In the genomic region with DNA sequence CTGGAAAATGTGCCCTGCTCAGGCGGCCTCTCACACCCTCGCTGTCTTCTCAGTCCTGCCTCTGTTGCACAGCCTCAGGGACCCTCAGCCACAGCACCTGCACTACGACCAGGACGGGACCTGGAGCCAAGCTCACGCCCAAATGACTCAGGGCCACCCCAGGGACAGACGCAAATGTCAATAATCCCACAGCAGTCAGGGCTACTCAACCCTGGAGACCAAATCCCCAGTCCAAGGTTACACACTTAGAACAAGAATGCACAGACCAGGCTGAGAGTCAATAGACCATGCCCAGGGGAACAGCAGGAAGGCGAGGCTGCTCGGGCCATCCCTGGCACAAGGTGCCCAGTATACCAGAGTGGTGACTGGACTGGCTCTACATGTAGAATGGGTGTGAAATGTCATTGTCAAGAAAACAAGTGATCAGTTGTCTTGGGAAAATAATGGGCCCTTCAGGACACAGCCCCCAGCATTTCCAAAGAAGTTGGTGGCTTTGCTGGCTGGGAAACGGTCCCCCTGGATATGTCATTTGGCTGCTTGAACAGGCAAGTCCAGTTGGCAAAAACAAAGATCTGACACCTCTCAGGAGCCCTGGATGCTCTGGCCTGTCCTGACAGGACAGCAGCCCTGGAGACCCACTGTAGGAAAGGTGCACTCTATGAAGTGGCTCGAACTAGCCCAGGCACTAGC, we compare ENCODE assay signal across 9 mouse cellular contexts. TPM values are rescaled to one million over a fixed set of nuclear protein-coding genes. Genes with fewer than 3 reads are reported as not detected.
A peak's percentile ranks its signal among the peaks of the same experiment; 100 is the strongest.
DNase-seq lines count a peak whose midpoint lies in the region; ATAC-seq lines count a peak whose summit lies in the region.
"Had no signal": no experiment of that assay in that cellular context is flagged by ENCODE, and none has a peak within 500 bp of the region (broad histone marks: within the 10 kb centered on the region; RNA-seq: fewer than 3 reads in every experiment).

No protein-coding gene starts in this region.

- H3K4me3 ChIP-seq in heart, embryonic 10.5 days, result 0 out of 2 replicates have a peak overlapping the region, but pooled peaks have one; percentile 12
- H3K4me3 ChIP-seq in kidney, embryonic 16.5 days (ENCODE audit: low read length), result no peak overlapping the region
- no peak overlapping the region for H3K4me3 ChIP-seq in stomach, embryonic 16.5 days (replicated peaks; ENCODE audit: low read length)

- H3K27me3 ChIP-seq in heart, embryonic 10.5 days (ENCODE audit: insufficient read depth, poor library complexity, severe bottlenecking), result no peaks in the 10 kb centered on the region
- H3K27me3 ChIP-seq in kidney, embryonic 16.5 days (ENCODE audit: insufficient read depth, low read length), result no peaks in the 10 kb centered on the region
- H3K27me3 ChIP-seq in stomach, embryonic 16.5 days (ENCODE audit: control insufficient read depth, insufficient read depth, low read length), result no peaks in the 10 kb centered on the region

- peaks cover 42% of the 10 kb centered on the region for H3K4me1 ChIP-seq in heart, embryonic 10.5 days
- peaks cover 42% of the 10 kb centered on the region for H3K4me1 ChIP-seq in kidney, embryonic 16.5 days (ENCODE audit: insufficient read depth, low read length)
- H3K4me1 ChIP-seq in stomach, embryonic 16.5 days (ENCODE audit: control insufficient read depth, insufficient read depth, low read length), result peaks cover 45% of the 10 kb centered on the region

- no peak for ATAC-seq in kidney, embryonic 16.5 days (ENCODE audit: low FRiP score, low TSS enrichment)
- ATAC-seq in stomach, embryonic 16.5 days (ENCODE audit: insufficient read depth, low FRiP score), result no peak
- ATAC-seq: forebrain, embryonic 16.5 days had no signal

- H3K9me3 ChIP-seq in heart, embryonic 10.5 days, result no peaks in the 10 kb centered on the region
- H3K9me3 ChIP-seq in kidney, embryonic 16.5 days (ENCODE audit: low read length), result no peaks in the 10 kb centered on the region
- H3K9me3 ChIP-seq in stomach, embryonic 16.5 days (replicated peaks; ENCODE audit: control insufficient read depth, low read length), result no peaks in the 10 kb centered on the region

- no peak overlapping the region for H3K4me2 ChIP-seq in kidney, embryonic 16.5 days (replicated peaks; ENCODE audit: low read depth, low read length)
- no peak overlapping the region for H3K4me2 ChIP-seq in stomach, embryonic 16.5 days (ENCODE audit: low read depth, low read length)

- peaks cover 19% of the 10 kb centered on the region for H3K36me3 ChIP-seq in heart, embryonic 10.5 days
- H3K36me3 ChIP-seq in kidney, embryonic 16.5 days (ENCODE audit: insufficient read depth, low read length), result peaks cover 10% of the 10 kb centered on the region
- no peaks in the 10 kb centered on the region for H3K36me3 ChIP-seq in stomach, embryonic 16.5 days (ENCODE audit: control insufficient read depth, insufficient read depth, low read length)

- no peak for DNase-seq in heart, embryonic 10.5 days (ENCODE audit: low spot score)
- DNase-seq in heart, postnatal 25 days (ENCODE audit: low spot score), result no peak
- peak; percentile 27 for DNase-seq in ovary, postnatal 36 days (ENCODE audit: low spot score)
- no peak for DNase-seq in ovary, postnatal 14 days (ENCODE audit: low spot score)
- no peak for DNase-seq in left cerebral cortex, postnatal 4 days
- DNase-seq in right cerebral cortex, postnatal 14 days, result no peak

- 85% methylated on average over 10 of the region's 10 CpGs for WGBS in heart, embryonic 10.5 days
- WGBS in kidney, embryonic 16.5 days, result 73% methylated on average over 10 of the region's 10 CpGs
- WGBS in stomach, embryonic 16.5 days, result 67% methylated on average over 10 of the region's 10 CpGs

- H3K9ac ChIP-seq in kidney, embryonic 16.5 days (replicated peaks; ENCODE audit: low read length), result 0 out of 2 replicates have a peak overlapping the region, but pooled peaks have one; percentile 7
- peak overlapping the region; percentile 16; the same call in 1 of the 2 replicates for H3K9ac ChIP-seq in stomach, embryonic 16.5 days (ENCODE audit: low read length)

- intact Hi-C loops in heart, postnatal 25 days (cut with DNase I), result no loop called here
- intact Hi-C loops in left cerebral cortex, postnatal 4 days (cut with DNase I), result no loop called here

- H3K27ac ChIP-seq in heart, embryonic 10.5 days, result 0 out of 2 replicates have a peak overlapping the region, but pooled peaks have one; percentile 16
- H3K27ac ChIP-seq in kidney, embryonic 16.5 days (ENCODE audit: low read length), result peak overlapping the region; percentile 51; the same call in 1 of the 2 replicates
- H3K27ac ChIP-seq in stomach, embryonic 16.5 days (ENCODE audit: low read length), result peak overlapping the region; percentile 44; the same call in 1 of the 2 replicates

RNA-seq across cellular contexts. Expression of a gene that starts 4.8 kb away (rescaled TPM):
- polyA plus RNA-seq in heart, embryonic 10.5 days (2016; fragmentation: Nextera tagmentation; extraction: Ambion mirVana), result 316 and 329 TPM in 2 replicates
- total RNA-seq in heart, postnatal 25 days (2021), result 100 to 1,000 TPM; 239 to 261 TPM
- polyA plus RNA-seq in kidney, embryonic 16.5 days (2015; fragmentation: Nextera tagmentation; extraction: Ambion mirVana), result 245 and 303 TPM in 2 replicates
- polyA plus RNA-seq in stomach, embryonic 16.5 days (2015; fragmentation: Nextera tagmentation; extraction: Ambion mirVana), result 212 and 237 TPM in 2 replicates
- total RNA-seq in left cerebral cortex, postnatal 4 days (2021), result 100 to 1,000 TPM; 361 to 382 TPM

RNA-seq across cellular contexts. Expression of a gene that starts 26.1 kb away (rescaled TPM):
- 7.4 and 19.8 TPM in 2 replicates for polyA plus RNA-seq in heart, embryonic 10.5 days (2016; fragmentation: Nextera tagmentation; extraction: Ambion mirVana)
- 10 to 100 TPM in 1 of 2 experiments, 1 to 10 TPM in 1; 8.4 to 21.7 TPM for total RNA-seq in heart, postnatal 25 days (2021)
- polyA plus RNA-seq in kidney, embryonic 16.5 days (2015; fragmentation: Nextera tagmentation; extraction: Ambion mirVana), result 28.4 and 29.5 TPM in 2 replicates
- polyA plus RNA-seq in stomach, embryonic 16.5 days (2015; fragmentation: Nextera tagmentation; extraction: Ambion mirVana), result 25.8 and 30.7 TPM in 2 replicates
- 10 to 100 TPM in 1 of 2 experiments, 1 to 10 TPM in 1; 9.7 to 10.8 TPM for total RNA-seq in left cerebral cortex, postnatal 4 days (2021)

RNA-seq across cellular contexts. Expression of a gene that starts 37.1 kb away (rescaled TPM):
- 65.8 and 73.1 TPM in 2 replicates for polyA plus RNA-seq in heart, embryonic 10.5 days (2016; fragmentation: Nextera tagmentation; extraction: Ambion mirVana)
- total RNA-seq in heart, postnatal 25 days (2021), result 100 to 1,000 TPM; 143 to 160 TPM
- 58.4 and 61.9 TPM in 2 replicates for polyA plus RNA-seq in kidney, embryonic 16.5 days (2015; fragmentation: Nextera tagmentation; extraction: Ambion mirVana)
- 56.0 and 58.8 TPM in 2 replicates for polyA plus RNA-seq in stomach, embryonic 16.5 days (2015; fragmentation: Nextera tagmentation; extraction: Ambion mirVana)
- 10 to 100 TPM; 66.9 to 73.5 TPM for total RNA-seq in left cerebral cortex, postnatal 4 days (2021)

RNA-seq across cellular contexts. Expression of a gene that starts 54.8 kb away (rescaled TPM):
- polyA plus RNA-seq in heart, embryonic 10.5 days (2016; fragmentation: Nextera tagmentation; extraction: Ambion mirVana), result 37.1 and 47.9 TPM in 2 replicates
- 10 to 100 TPM; 55.0 to 69.3 TPM for total RNA-seq in heart, postnatal 25 days (2021)
- 65.0 and 73.5 TPM in 2 replicates for polyA plus RNA-seq in kidney, embryonic 16.5 days (2015; fragmentation: Nextera tagmentation; extraction: Ambion mirVana)
- 24.8 and 29.0 TPM in 2 replicates for polyA plus RNA-seq in stomach, embryonic 16.5 days (2015; fragmentation: Nextera tagmentation; extraction: Ambion mirVana)
- total RNA-seq in left cerebral cortex, postnatal 4 days (2021), result 10 to 100 TPM; 38.6 to 44.1 TPM
